Mouse (Mus musculus) induced T-regulatory cell, adult 2 months (primary cell): ENCODE measurements around the gene Ost4.

Experiments used
- DNase-seq: peaks from one replicate; pipeline ENCODE4 v3.0.0-alpha.2; 2012; ENCODE audit warnings: low read depth

The Ost4 gene

DNA sequence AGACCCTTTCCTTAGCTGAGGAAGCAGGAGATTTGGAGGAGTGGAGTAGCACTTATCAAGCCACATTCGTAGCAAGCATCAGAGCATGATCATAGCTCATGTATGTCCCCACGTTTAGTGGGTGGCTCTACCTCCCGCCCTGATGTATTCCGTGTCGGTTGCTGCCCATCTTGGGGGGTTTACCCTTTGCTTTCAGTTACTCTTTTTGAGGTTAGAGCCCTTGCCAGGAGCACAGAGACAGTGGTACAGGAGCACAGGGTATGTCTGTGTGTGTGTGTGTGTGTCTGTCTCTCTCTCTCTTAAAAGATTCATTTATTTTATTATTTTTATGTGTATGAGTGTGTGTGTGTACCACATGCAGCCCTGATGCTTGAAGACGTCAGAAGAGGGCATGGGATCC is 15.5 kb upstream of the Ost4 start:
- DNase-seq: no peak

DNA sequence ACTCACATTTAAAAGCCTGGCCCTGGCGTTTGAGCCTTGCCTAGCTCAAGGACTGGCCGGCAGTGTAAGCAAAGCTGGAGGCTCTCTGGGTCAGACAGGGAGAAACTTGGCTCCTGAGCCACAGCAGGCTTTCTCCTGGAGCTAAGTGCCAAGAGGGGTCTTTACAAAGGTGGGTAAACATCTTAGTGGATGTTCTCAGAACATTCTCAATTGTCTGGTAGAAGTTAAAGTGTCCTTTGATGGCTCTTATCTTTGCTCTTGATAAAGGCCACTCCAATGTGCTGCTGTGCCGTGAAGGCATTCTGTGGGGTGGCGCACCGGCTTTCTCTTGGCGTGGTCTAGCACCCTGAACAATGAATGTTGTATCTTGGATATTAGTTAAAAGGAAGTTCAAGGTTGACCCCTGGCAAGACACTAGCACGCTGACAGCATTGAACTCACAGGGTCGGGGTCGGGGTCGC is 15.0 kb upstream of the Ost4 start:
- no peak for DNase-seq

DNA sequence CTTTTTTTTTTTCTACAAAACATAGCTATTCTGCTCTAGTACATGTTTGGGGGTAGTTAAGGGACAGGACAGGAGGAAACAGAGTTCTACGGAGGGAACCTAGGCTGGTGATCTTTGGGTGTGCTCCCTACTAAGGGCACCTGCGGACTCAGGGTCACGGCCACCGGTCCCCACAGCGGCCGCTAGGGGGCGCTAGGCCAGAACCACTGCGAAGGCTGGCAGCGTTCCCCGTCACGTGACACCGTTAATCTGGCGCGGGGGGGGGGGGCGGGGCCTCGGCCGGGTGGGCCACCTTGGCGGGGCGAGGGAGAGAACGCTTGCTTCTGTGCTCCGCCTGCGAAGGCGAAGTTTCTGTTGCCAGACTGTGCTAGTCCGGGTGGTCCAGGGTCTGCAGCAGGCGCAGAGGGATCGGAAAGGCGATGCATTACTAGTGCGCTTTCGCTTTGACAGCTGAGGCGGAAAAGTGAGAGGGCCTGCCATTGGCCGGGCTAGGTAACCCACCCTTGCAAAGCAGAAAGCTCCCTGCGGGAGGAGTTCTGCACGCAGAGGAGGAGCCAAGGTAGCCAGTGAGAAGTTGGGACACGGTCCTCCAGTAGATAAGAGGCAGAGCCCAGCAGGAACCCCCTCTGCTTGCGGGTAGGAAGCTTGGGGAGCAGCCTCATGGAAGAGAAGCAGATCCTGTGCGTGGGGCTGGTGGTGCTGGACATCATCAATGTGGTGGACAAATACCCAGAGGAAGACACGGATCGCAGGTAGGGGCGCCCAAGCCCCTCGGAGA is 13.9 kb upstream of the Ost4 start, which contains the start of gene Khk:
Khk (plus strand) TSS at position 176 of the 778 bp plus-strand sequence.
- peak; percentile 96 for DNase-seq

DNA sequence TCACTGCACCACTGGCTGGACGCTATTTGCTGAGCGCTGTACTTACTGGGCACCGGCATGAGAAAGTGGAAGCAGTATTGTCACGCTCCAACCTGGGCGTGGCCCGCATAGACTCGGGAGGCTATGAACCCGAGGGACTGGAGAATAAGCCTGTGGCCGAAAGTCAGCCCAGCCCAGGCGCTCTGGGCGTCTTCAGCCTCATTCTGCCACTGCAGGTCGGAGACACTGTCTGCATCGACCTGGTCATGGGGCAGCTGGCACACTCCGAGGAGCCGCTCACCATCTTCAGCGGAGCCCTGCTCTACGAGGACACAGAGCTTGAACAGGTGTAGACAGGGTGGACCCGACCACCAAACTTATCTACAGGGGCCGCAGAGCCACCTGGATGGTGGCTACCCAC is 13.0 kb upstream of the Ost4 start:
- no peak for DNase-seq

DNA sequence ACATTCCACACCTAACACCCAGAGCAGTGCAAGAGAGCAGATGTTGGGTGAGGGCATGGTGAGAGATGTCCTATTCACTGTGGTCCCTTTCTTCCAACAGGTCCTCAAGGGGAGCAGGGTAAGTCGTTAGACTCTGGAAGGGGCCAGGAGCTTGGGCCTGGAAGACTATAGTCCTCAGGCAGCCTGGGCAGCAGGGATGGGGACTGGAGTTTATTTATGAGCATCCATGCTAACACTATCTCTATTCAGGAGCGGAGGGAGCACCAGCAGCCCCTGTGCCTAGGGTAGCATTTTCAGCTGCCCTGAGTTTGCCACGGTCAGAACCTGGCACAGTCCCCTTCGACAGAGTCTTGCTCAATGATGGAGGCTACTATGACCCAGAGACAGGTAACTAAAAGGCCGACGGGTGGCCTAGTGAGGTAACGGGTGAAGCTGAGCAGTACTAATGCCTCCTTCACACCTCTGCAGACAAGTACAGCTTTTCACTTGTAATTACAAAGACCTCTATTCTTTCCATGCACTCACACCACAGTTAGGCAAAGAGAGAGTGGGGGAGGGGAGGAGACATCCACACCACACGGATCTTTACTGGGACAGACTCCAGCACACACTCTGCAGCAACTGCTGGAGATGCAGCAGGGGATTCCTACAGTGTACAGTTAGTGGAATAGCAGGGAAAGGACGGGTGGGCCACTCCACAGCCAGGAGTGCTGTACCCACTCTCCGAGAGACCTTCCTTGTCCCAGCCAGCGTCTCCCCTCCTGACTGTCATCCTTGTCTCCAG is 12.4 kb upstream of the Ost4 start:
- DNase-seq: no peak

DNA sequence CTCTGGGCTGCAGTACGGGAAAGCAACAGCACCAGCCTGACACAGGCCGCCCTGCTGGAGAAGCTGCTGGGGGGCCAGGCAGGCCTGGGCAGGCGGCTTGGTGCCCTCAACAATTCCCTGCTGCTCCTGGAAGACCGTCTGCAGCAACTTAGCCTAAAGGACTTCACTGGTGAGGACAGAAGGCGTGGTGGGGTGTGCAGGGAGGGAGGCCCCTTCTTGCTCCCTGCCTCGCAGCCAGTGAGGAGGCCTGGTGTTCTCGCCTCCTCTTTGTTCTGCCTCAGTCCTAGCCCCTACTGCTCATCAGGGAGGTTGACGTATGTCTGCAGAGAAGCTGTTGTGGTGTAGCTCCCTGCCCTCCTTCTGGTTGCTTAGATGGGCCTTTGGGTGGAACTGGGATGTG is 11.1 kb upstream of the Ost4 start:
- DNase-seq: no peak

DNA sequence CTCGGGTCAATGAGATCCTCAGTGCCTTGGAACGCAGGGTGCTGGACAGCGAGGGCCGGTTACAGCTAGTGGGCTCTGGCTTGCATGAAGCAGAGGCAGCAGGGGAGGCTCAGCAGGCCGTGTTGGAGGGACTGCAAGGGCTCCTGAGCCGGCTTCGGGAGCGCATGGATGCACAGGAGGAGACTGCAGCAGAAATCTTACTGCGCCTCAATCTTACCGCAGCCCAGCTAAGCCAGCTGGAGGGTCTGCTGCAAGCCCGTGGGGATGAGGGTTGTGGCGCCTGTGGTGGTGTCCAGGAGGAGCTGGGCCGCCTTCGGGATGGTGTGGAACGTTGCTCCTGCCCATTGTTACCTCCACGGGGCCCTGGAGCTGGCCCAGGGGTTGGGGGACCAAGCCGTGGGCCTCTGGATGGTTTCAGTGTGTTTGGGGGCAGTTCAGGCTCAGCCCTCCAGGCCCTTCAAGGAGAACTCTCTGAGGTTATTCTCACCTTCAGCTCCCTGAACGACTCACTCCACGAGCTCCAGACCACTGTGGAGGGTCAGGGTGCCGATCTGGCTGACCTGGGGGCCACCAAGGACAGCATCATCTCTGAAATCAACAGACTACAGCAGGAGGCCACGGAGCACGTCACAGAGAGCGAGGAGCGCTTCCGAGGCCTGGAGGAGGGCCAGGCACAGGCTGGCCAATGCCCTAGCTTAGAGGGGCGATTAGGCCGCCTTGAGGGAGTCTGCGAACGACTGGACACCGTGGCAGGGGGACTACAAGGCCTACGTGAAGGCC is 10.5 kb upstream of the Ost4 start:
- no peak for DNase-seq

DNA sequence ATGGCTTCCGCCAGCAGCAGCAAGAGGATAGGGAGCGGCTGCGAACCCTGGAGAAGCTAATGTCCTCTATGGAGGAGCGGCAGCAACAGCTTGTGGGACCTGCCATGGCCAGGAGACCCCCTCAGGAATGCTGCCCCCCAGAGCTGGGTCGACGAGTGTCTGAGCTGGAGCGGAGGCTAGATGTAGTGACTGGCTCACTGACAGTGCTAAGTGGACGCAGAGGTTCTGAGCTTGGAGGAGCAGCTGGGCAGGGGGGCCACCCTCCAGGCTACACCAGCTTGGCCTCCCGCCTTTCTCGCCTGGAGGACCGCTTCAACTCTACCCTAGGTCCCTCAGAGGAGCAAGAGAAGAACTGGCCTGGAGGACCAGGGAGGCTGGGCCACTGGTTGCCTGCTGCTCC is 9.8 kb upstream of the Ost4 start:
- DNase-seq: no peak

DNA sequence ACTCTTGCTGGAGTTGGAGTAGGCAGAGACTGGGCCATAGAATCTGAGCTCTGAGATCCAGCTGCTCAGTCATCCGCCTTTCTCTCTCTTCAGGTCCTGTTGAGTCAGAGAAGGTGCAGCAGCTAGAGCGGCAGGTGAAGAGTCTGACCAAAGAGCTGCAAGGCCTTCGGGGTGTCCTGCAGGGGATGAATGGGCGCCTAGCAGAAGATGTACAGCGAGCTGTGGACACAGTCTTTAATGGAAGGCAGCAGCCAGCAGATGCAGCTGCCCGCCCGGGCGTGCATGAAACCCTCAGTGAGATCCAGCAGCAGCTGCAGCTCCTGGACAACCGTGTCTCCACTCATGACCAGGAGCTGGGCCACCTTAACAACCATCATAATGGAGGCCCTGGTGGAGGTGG is 9.3 kb upstream of the Ost4 start:
- no peak for DNase-seq

DNA sequence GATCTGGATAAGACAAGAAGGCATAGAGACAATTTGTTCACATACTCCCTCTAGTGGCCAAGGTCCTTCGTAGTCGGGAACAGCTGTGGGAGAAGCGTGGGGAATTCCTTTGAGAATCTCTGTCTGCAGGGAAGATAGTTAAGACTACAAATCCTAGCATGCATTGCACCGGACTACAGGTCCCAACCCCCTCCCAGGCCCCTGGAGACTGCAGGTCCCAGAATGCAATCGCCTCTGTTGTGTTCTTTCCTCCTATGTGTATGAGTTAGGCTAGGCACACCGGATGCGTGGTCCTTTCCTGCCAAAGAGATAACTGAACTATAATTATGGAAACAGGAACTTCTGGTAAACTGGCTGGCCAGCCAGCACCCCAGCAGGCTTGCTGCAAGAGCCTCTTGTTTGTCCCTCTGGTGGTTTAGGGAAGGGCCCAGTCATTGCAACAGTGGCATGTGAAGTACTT is 8.4 kb upstream of the Ost4 start:
- DNase-seq: peak; percentile 82

DNA sequence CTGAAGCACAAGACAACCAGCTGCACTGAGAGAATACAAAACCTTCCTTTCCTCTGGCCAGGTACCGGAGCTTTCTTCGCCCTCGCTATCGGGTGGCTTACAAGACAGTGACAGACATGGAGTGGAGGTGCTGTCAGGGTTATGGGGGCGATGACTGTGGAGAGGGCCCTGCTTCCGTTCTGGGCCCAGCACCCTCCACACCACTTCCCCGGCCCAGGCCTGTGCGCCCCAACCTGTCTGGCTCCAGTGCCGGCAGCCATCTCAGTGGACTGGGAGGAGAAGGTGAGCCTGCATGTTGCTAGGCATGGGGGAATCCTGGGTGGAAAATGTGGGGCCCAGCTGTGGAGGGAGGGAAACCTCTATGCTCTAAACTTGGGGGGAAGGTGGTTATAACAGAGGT is 7.9 kb upstream of the Ost4 start:
- DNase-seq: no peak

DNA sequence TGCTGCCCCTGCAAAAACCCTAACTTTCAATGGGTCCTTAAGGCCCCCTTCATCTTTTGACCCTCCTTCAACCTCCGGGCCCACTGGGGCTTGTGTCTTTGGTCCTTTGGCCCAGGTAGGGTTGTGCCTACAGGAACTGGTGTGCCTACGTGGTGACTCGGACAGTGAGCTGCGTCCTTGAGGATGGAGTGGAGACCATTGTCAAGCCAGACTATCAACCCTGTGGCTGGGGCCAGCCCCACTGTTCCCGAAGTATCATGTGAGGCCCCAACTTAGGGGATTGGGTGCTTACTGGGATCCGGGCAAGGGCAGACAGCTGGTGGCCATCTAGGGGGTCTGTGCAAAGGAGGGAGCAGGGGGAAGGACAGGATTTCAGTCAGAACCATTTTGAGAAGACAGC is 7.3 kb upstream of the Ost4 start:
- no peak for DNase-seq

DNA sequence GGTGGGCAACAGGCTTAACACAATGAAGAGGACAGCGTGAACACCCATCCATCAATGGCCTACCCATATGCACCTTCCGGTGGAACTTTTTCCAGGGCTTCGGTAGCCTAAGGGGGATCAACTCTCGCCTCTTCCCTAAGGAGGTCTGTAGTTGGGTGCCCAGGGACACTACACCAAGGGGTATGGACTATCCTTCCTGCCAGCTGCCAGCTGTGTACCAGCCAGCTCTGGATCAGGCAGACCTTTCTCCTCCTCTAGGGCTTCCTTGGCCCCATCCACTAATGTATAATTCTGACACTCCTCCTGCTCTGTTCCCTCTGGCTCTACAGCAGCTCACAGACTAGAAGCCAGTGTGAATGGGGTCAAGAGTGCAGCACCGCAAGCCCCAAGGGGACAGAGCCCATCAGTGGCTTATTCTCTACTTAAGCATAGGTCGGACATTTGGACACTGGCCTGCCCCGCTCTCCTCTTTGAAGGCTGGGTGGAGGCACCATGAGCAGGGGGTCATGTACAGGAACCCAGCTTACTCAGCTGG is 6.6 kb upstream of the Ost4 start:
- no peak for DNase-seq

DNA sequence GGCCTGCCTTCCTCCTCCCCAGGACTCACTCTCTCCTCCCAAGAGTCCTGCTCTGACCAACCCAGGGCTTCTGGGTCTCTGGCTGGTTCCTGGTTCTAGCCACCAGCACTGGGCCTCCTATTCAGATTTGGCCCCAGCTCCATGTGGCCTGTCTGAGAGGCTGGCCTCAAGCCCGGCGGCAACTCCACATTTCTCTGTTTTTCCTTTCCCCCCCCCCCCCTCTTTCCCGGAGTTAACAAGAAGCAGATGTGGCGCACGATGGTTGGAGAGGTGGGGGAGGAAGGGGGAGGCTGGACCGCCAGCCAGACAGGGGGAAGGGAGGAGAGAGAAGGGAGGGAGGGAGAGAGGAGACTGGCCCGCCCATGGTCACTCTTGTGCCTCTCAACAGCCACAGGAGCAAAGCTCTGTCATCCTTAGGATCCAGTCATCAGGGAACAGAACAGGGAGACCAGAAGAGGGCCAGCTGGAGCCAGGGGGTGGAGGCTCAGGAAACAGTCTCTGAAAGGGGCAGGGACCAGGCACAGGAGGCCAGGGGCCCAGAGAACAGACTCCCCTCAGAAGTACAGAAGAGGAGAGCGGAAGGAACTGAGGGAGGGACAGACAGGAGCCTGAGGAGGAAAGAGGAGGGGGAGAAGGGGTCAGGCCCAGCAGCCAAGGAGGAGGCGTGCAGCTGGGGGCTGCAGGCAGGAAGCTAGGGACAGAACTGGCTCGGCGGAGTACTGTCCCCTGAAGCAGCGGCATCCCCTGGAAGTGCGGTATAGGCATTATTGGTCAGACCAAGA is 5.7 kb upstream of the Ost4 start, which contains the start of gene Emilin1:
Emilin1 (plus strand) TSS at position 343 of the 782 bp plus-strand sequence.
- no peak for DNase-seq

DNA sequence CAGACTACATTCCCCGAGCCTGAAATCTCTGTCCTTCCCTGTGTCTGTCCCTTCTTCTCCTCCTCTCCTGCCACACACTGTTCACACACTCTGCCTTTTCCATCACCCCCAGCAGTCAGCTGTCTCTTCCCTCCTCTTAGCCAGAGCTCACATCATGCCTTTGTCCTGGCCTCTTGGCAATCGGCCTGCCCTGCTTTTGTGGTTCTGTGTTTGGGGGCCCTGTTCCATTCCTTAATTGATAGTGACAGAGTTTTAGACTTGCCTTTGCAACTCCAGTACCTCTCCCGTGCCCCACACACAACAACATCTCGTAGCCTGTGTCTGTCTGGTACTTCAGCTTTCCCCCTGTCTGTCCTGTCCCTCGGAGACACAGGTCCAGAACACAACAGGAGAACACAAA is 4.6 kb upstream of the Ost4 start:
- DNase-seq: no peak

DNA sequence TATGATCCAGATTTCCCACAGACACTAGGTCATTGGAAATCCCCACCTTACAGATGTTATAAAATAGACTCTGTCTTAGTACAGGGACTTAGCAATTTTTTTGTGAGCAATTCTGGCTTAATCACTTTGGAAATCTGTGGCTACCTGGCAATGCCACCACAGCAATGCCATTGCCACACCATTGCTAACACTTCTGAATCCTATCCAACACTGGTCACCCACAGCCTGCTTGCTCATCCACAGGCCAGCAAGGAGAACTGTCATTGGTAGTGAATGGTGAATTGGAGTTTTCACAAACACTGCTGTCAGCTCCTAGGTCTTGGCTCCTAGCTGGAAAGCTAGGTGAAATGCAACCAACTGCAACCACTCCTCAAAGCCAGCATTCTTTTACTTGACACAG is 2.9 kb upstream of the Ost4 start:
- DNase-seq: no peak

DNA sequence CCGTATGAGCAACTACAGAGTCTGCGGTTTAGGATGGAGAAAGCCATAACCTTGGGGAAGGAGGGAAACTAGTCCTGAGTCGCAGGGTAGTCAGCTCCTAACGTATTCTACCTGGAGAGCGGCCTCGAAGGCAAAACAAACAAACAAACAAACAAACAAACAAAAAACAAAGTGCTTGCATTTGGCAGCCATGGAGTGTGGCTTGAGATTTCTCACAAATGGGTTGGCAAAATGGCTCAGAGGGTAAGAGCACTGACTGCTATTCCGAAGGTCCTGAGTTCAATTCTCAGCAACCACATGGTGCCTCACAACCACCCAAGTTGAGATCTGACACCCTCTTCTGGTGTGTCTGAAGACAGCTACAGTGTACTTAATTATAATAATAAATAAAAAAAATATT is 2.3 kb upstream of the Ost4 start:
- DNase-seq: no peak

DNA sequence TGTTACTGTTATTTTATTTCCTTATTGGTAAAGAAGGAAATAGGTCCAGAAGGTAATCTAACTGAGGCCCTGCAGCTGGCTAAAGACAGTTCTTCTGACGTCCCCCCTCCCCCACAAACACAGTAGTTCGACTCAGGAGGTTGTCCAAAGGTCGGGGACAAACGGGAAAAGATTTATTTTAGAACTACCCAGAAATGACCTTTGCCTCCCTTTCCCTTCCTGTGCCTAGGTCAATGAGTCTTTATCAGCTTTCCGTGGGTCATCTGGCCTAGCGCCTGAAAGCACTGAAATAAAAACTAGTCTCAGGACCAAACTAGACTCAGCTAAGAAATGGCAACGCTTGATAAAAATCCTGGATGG is 1.7 kb upstream of the Ost4 start:
- no peak for DNase-seq

DNA sequence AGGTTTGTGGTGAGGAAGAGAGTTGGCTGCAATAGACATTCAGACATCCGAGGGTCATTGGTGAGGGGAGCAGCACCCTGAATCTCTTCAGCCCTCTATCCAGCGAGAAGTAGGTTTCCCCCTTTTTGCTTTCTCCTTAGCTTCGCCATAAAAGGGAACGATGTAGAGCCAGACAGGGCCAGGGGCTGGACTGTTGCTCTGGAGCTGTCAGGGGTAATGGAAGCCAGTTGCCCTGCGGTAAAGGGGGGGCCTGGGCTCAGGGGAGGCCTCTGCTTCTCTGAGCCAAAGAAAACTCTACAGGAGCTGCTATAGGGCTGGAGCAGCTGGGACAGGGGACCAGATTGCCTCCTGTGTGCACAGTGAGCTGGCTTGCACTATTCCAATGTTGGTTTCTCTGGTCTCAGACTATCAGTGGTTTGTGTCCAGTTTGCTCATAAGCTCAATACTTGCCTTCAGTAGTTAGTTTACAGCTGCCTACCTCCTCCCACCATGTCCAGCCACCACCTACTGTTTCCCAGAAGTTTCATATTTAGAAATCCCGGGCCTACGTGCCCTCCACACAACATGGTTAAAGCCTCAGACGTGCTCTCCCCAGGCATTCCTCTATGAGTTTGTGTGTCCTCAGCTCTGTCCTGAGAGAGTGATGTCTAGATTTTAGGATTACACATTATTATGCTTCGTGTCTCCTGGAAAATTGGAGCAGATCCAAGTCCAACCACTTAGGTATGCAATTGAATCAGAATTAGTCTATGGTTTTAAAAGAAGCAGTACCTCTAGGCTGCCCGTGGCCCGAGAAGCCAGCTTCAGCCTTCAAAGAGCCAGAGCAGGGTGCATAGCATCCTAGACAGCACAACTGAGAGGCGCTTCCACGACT is 1.1 kb upstream of the Ost4 start:
- DNase-seq: no peak

DNA sequence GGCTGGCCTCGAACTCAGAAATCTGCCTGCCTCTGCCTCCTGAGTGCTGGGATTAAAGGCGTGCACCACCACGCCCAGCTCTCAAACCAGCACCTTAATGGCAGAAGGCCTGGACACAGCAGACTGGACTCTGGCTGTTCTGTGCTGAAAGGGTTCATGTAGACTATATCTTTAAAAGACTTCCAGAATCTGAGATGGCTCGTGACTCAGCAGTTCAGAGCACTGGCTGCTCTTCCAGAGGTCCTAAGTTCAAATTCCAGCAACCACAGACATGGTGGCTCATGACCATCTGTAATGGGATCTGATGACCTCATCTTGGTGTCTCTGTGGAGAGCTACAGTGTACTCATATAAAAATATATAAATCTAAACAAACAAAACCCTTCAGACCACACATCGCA is 5.7 kb downstream of the Ost4 start:
- DNase-seq: no peak

DNA sequence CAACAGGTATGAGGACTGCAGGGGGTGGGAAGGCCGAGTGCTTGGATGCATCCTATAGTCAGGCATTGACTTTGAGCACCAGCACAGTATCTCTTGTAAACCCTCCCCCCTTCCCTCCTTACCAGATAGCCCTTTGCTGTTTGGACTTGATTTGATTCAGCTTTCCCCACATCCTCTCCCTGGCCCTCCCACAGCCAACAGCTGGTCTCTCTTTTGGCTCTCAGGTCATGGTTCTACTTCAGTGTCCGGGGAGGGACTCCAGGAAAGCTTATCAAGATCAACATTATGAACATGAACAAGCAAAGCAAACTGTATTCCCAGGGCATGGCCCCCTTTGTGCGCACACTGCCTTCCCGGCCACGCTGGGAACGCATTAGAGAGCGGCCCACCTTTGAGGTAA is 17.2 kb downstream of the Ost4 start:
- no peak for DNase-seq
